Mouse (Mus musculus) MEL (cell line): ENCODE results near the gene Dnali1. TPM values are rescaled to one million over a fixed set of nuclear protein-coding genes. Genes with fewer than 3 reads are reported as not detected.
A peak's percentile ranks its signal among the peaks of the same experiment; 100 is the strongest.

Source experiments
- DNase-seq: peaks from one replicate; pipeline ENCODE4 v3.0.0; 2011; ENCODE audit warnings: low read depth, low spot score
- H3K27ac ChIP-seq: 2 replicates; pipeline ENCODE4 v1.5.1; 2012; ENCODE audit warnings: low read depth, mild to moderate bottlenecking, control low read depth, low read length, moderate library complexity; ENCODE audit not compliant: control insufficient read depth
- H3K27me3 ChIP-seq, 2 experiments: fragments of 150-350 bp in 1 of 2; sonication (generic) in 1 of 2; 2 replicates each; pipeline ENCODE4 v1.6.1; 2012; ENCODE audit warnings: low read length in 2 of 2, mild to moderate bottlenecking in 2 of 2, improper control_type of control experiment in 1 of 2, moderate library complexity in 1 of 2; ENCODE audit not compliant: insufficient read depth in 2 of 2, control insufficient read depth in 1 of 2
- H3K36me3 ChIP-seq, 2 experiments: 2 replicates each; pipeline ENCODE4 v1.6.1; 2012 to 2014; ENCODE audit warnings: low read length in 2 of 2, improper control_type of control experiment in 1 of 2, inconsistent platforms in 1 of 2, mild to moderate bottlenecking in 1 of 2; ENCODE audit not compliant: insufficient read depth in 2 of 2, control insufficient read depth in 1 of 2
- H3K4me1 ChIP-seq, 2 experiments: fragments of 150-350 bp in 1 of 2; sonication (generic) in 1 of 2; 2 replicates each; pipeline ENCODE4 v1.6.1; 2012; ENCODE audit warnings: low read length in 2 of 2, improper control_type of control experiment in 1 of 2, mild to moderate bottlenecking in 1 of 2; ENCODE audit not compliant: insufficient read depth in 2 of 2, control insufficient read depth in 1 of 2
- H3K4me3 ChIP-seq, 2 experiments: fragments of 150-350 bp in 1 of 2; sonication (generic) in 1 of 2; 2 replicates each; pipeline ENCODE4 v1.5.1; 2012; ENCODE audit warnings: low read depth in 2 of 2, low read length in 2 of 2, mild to moderate bottlenecking in 2 of 2, moderate library complexity in 2 of 2, control low read depth in 1 of 2, improper control_type of control experiment in 1 of 2; ENCODE audit not compliant: control insufficient read depth in 1 of 2, insufficient read depth in 1 of 2
- H3K79me2 ChIP-seq: 2 replicates; pipeline ENCODE4 v1.6.1; 2012; ENCODE audit warnings: mild to moderate bottlenecking, low read length, moderate library complexity; ENCODE audit not compliant: control insufficient read depth, poor library complexity, insufficient read depth
- H3K9ac ChIP-seq: 2 replicates; pipeline ENCODE4 v1.6.1; 2012; ENCODE audit warnings: low read depth, mild to moderate bottlenecking, control low read depth, low read length, moderate library complexity; ENCODE audit not compliant: control insufficient read depth, poor library complexity, severe bottlenecking
- H3K9me3 ChIP-seq: fragments of 150-350 bp; sonication (generic); replicated peaks from 2 replicates; pipeline ENCODE4 v1.6.1; 2012; ENCODE audit warnings: mild to moderate bottlenecking, low read length, improper control_type of control experiment, moderate library complexity; ENCODE audit not compliant: insufficient read depth
- BHLHE40 ChIP-seq: IDR thresholded peaks from 2 replicates; pipeline ENCODE4 v1.6.1; 2012; ENCODE audit warnings: low read depth, mild to moderate bottlenecking, inconsistent platforms, low read length, improper control_type of control experiment, borderline replicate concordance
- CHD1 ChIP-seq: IDR thresholded peaks from 2 replicates; pipeline ENCODE4 v1.6.1; 2012; ENCODE audit warnings: low read depth, mild to moderate bottlenecking, inconsistent platforms, low read length, improper control_type of control experiment
- CHD2 ChIP-seq: IDR thresholded peaks from 2 replicates; pipeline ENCODE4 v1.6.1; 2011; ENCODE audit warnings: low read length, improper control_type of control experiment
- CTCF ChIP-seq, 3 experiments: IDR thresholded peaks in 2 of 3; conservative IDR thresholded peaks in 1 of 3; 2 replicates each; pipeline ENCODE4 v1.5.1; 2011 to 2012; ENCODE audit warnings: low read length in 3 of 3, low read depth in 2 of 3, mild to moderate bottlenecking in 2 of 3, improper control_type of control experiment in 1 of 3, inconsistent platforms in 1 of 3, mixed read lengths in 1 of 3, moderate library complexity in 1 of 3; ENCODE audit not compliant: control insufficient read depth in 1 of 3, insufficient read depth in 1 of 3, poor library complexity in 1 of 3, severe bottlenecking in 1 of 3
- E2F4 ChIP-seq: IDR thresholded peaks from 2 replicates; pipeline ENCODE4 v1.6.1; 2011; ENCODE audit warnings: low read depth, low read length, improper control_type of control experiment, borderline replicate concordance
- ELF1 ChIP-seq: IDR thresholded peaks from 2 replicates; pipeline ENCODE4 v1.6.1; 2014; ENCODE audit warnings: low read depth, mild to moderate bottlenecking, inconsistent platforms, low read length, improper control_type of control experiment, moderate library complexity
- EP300 ChIP-seq, 2 experiments: IDR thresholded peaks; 2 replicates each; pipeline ENCODE4 v1.6.1; 2011; ENCODE audit warnings: improper control_type of control experiment in 2 of 2, low read length in 2 of 2, low read depth in 1 of 2, mild to moderate bottlenecking in 1 of 2
- ETS1 ChIP-seq: IDR thresholded peaks from 2 replicates; pipeline ENCODE4 v1.6.1; 2012; ENCODE audit warnings: low read depth, mild to moderate bottlenecking, inconsistent platforms, low read length, improper control_type of control experiment, moderate library complexity
- GABPA ChIP-seq: IDR thresholded peaks from 2 replicates; pipeline ENCODE4 v1.6.1; 2012; ENCODE audit warnings: low read depth, mild to moderate bottlenecking, inconsistent platforms, low read length, improper control_type of control experiment, moderate library complexity
- GATA1 ChIP-seq: IDR thresholded peaks from 2 replicates; pipeline ENCODE4 v1.6.1; 2011; ENCODE audit warnings: low read depth, low read length, improper control_type of control experiment
- HCFC1 ChIP-seq: IDR thresholded peaks from 2 replicates; pipeline ENCODE4 v1.6.1; 2012; ENCODE audit warnings: low read depth, mild to moderate bottlenecking, inconsistent platforms, low read length, improper control_type of control experiment, moderate library complexity
- JUND ChIP-seq: IDR thresholded peaks from 2 replicates; pipeline ENCODE4 v1.6.1; 2011; ENCODE audit warnings: low read depth, mild to moderate bottlenecking, improper control_type of control experiment, low read length
- KAT2A ChIP-seq: conservative IDR thresholded peaks from 2 replicates; pipeline ENCODE4 v1.6.1; 2012; ENCODE audit warnings: low read depth, low read length, improper control_type of control experiment, inconsistent platforms
- MAFK ChIP-seq: IDR thresholded peaks from 2 replicates; pipeline ENCODE4 v1.6.1; 2011; ENCODE audit warnings: low read depth, mild to moderate bottlenecking, low read length, improper control_type of control experiment, borderline replicate concordance
- MAX ChIP-seq: IDR thresholded peaks from 2 replicates; pipeline ENCODE4 v1.6.1; 2011; ENCODE audit warnings: low read length, improper control_type of control experiment
- MAZ ChIP-seq: IDR thresholded peaks from 2 replicates; pipeline ENCODE4 v1.6.1; 2012; ENCODE audit warnings: low read depth, mild to moderate bottlenecking, inconsistent platforms, low read length, improper control_type of control experiment
- MXI1 ChIP-seq: IDR thresholded peaks from 2 replicates; pipeline ENCODE4 v1.6.1; 2011; ENCODE audit warnings: mild to moderate bottlenecking, low read depth, low read length, improper control_type of control experiment
- NELFE ChIP-seq: IDR thresholded peaks from 2 replicates; pipeline ENCODE4 v1.6.1; 2011; ENCODE audit warnings: low read depth, low read length, improper control_type of control experiment
- NRF1 ChIP-seq: IDR thresholded peaks from 2 replicates; pipeline ENCODE4 v1.6.1; 2014; ENCODE audit warnings: low read depth, mild to moderate bottlenecking, inconsistent platforms, low read length, improper control_type of control experiment, moderate library complexity; ENCODE audit not compliant: poor library complexity, insufficient read depth, severe bottlenecking
- POLR2A ChIP-seq, 2 experiments: IDR thresholded peaks; 2 replicates each; pipeline ENCODE4 v1.6.1; 2011 to 2012; ENCODE audit warnings: low read length in 2 of 2, mild to moderate bottlenecking in 2 of 2, control low read depth in 1 of 2, improper control_type of control experiment in 1 of 2, low read depth in 1 of 2, moderate library complexity in 1 of 2; ENCODE audit not compliant: control insufficient read depth in 1 of 2, insufficient read depth in 1 of 2, poor library complexity in 1 of 2
- RAD21 ChIP-seq: IDR thresholded peaks from 2 replicates; pipeline ENCODE4 v1.6.1; 2011; ENCODE audit warnings: mild to moderate bottlenecking, low read depth, low read length, improper control_type of control experiment
- RCOR1 ChIP-seq: IDR thresholded peaks from 2 replicates; pipeline ENCODE4 v1.6.1; 2012; ENCODE audit warnings: low read depth, mild to moderate bottlenecking, inconsistent platforms, low read length, improper control_type of control experiment
- SIN3A ChIP-seq: IDR thresholded peaks from 2 replicates; pipeline ENCODE4 v1.6.1; 2012; ENCODE audit warnings: low read length, improper control_type of control experiment, inconsistent platforms
- TAL1 ChIP-seq: IDR thresholded peaks from 2 replicates; pipeline ENCODE4 v1.6.1; 2012; ENCODE audit warnings: mild to moderate bottlenecking, inconsistent platforms, low read length, moderate library complexity, mixed read lengths
- TBP ChIP-seq: IDR thresholded peaks from 2 replicates; pipeline ENCODE4 v1.8.0; 2011; ENCODE audit warnings: low read depth, low read length, improper control_type of control experiment
- TCF12 ChIP-seq: IDR thresholded peaks from 2 replicates; pipeline ENCODE4 v1.6.1; 2014; ENCODE audit warnings: low read depth, mild to moderate bottlenecking, inconsistent platforms, low read length, improper control_type of control experiment, moderate library complexity
- UBTF ChIP-seq: IDR thresholded peaks from 2 replicates; pipeline ENCODE4 v1.6.1; 2012; ENCODE audit warnings: low read depth, mild to moderate bottlenecking, inconsistent platforms, low read length, improper control_type of control experiment, moderate library complexity, borderline replicate concordance; ENCODE audit not compliant: insufficient read depth
- USF2 ChIP-seq, 2 experiments: IDR thresholded peaks; 2 replicates each; pipeline ENCODE4 v1.6.1; 2011 to 2012; ENCODE audit warnings: improper control_type of control experiment in 2 of 2, low read length in 2 of 2, borderline replicate concordance in 1 of 2, inconsistent platforms in 1 of 2, low read depth in 1 of 2, mild to moderate bottlenecking in 1 of 2; ENCODE audit not compliant: insufficient read depth in 1 of 2
- ZC3H11A ChIP-seq: IDR thresholded peaks from 2 replicates; pipeline ENCODE4 v1.6.1; 2012; ENCODE audit warnings: low read depth, mild to moderate bottlenecking, inconsistent platforms, low read length, improper control_type of control experiment
- ZKSCAN1 ChIP-seq: IDR thresholded peaks from 2 replicates; pipeline ENCODE4 v1.6.1; 2012; ENCODE audit warnings: low read depth, mild to moderate bottlenecking, inconsistent platforms, low read length, improper control_type of control experiment, moderate library complexity
- ZMIZ1 ChIP-seq: IDR thresholded peaks from 2 replicates; pipeline ENCODE4 v1.6.1; 2012; ENCODE audit warnings: low read depth, mild to moderate bottlenecking, inconsistent platforms, low read length, improper control_type of control experiment, moderate library complexity
- polyA plus RNA-seq, 2 experiments: library from polyadenylated mRNA; stranded (reverse) in 1 of 2; unstranded in 1 of 2; fragments of >175 nt in 1 of 2; fragments of >200 nt in 1 of 2; gene quantifications; 2 replicates each; pipeline versions ENCODE4 v1.2.1 to v1.2.4; 2012; ENCODE audit warnings: low replicate concordance in 2 of 2, low read depth in 1 of 2; ENCODE audit not compliant: insufficient read length in 2 of 2, insufficient read depth in 1 of 2, missing spikeins in 1 of 2
- total RNA-seq: library from RNA; depleted of rRNA; stranded (reverse); fragments of 300-350 nt; gene quantifications from 2 replicates; pipeline ENCODE4 v1.2.3, GENCODE M21; 2012

The Dnali1 gene
- total and polyA plus RNA-seq, 3 experiments, result 0.08 TPM; not detected in 2

DNA sequence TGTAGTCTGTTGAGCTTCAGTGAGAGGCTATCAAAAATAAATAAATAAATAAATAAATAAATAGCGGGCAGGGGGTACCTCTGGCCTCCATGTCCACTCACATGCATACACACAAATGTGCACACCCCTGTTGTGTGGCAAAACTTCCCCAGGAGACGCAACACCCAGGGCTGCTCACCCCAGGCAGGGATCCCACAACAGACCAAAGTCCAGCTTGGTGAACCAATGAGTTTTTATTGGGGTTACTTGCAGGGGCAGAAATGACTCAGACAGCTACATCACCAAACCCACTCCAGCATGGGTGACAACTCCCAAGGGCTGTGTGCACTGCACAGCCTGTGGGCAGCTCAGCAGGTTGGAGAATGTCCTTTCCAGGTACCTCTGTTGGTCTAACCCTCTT, 12.2 kb upstream of the Dnali1 start:
- TF ChIP-seq RCOR1 (no peak), ZMIZ1 (no peak), ETS1 (no peak), CHD2 (no peak), KAT2A (no peak), ELF1 (no peak), MAFK (no peak), MAX (no peak), HCFC1 (no peak), BHLHE40 (no peak), ZC3H11A (no peak), GABPA (no peak), TAL1 (no peak), POLR2A (IDR thresholded peaks at IDR 0.05; ENCODE audit: control insufficient read depth in 1 of 2, insufficient read depth in 1 of 2, low read depth in 1 of 2, low read length in 2 of 2, poor library complexity in 1 of 2) (no peak), E2F4 (no peak), MXI1 (no peak), MAZ (no peak), NELFE (no peak), TBP (no peak), CHD1 (no peak)
- TF ChIP-seq, all 39 proteins: peak for 0
- H3K9me3 ChIP-seq, result no peaks in the 10 kb centered on the region
- DNase-seq, result no peak
- H3K27ac ChIP-seq, result no peak overlapping the region
- H3K9ac ChIP-seq, result no peak overlapping the region
- peaks cover 0 to 16% of the 10 kb centered on the region in 2 experiments; a peak in 2 of 4 replicates for H3K36me3 ChIP-seq
- no peak overlapping the region for H3K4me3 ChIP-seq
- no peaks in the 10 kb centered on the region for H3K27me3 ChIP-seq
- H3K4me1 ChIP-seq, result no peaks in the 10 kb centered on the region
- H3K79me2 ChIP-seq, result no peaks in the 10 kb centered on the region

GRCm38 (mm10) chr4:125066490-125067370, 1.2 kb upstream of the Dnali1 start, which contains the start of gene Snip1:
Gene Snip1 (plus strand): TSS chr4:125066672.
- no peaks in the 10 kb centered on the region for H3K9me3 ChIP-seq
- peaks cover 9 to 15% of the 10 kb centered on the region in 2 experiments for H3K36me3 ChIP-seq
- peak within 1 kb of the TSS; percentile 80 for H3K9ac ChIP-seq
- peaks cover 0 to 15% of the 10 kb centered on the region in 2 experiments; a peak in 2 of 4 replicates for H3K4me1 ChIP-seq
- peak; percentile 96 for DNase-seq
- peak within 1 kb of the TSS; percentile 74 to 88 for H3K4me3 ChIP-seq
- H3K79me2 ChIP-seq, result peaks cover 23% of the 10 kb centered on the region
- peak within 1 kb of the TSS; percentile 41 for H3K27ac ChIP-seq
- H3K27me3 ChIP-seq, result no peaks in the 10 kb centered on the region
- TF ChIP-seq RCOR1 (no peak), EP300 (IDR thresholded peaks at IDR 0.05; ENCODE audit: low read depth in 1 of 2, low read length in 2 of 2) (no peak), TCF12 (peak; percentile 60), SIN3A (peak; percentile 95), MAZ (peak; percentile 94), USF2 (IDR thresholded peaks at IDR 0.05; ENCODE audit: borderline replicate concordance in 1 of 2, insufficient read depth in 1 of 2, low read depth in 1 of 2, low read length in 2 of 2) (no peak), ETS1 (peak; percentile 49; the same call in 1 of the 2 replicates), JUND (no peak), CTCF (IDR thresholded peaks at IDR 0.05 in 2 of 3, conservative IDR thresholded peaks at IDR 0.05 in 1 of 3; ENCODE audit: control insufficient read depth in 1 of 3, insufficient read depth in 1 of 3, low read depth in 2 of 3, low read length in 3 of 3, poor library complexity in 1 of 3, severe bottlenecking in 1 of 3) (no peak), UBTF (no peak), ZC3H11A (no peak), MAFK (no peak), NRF1 (peak; percentile 39), ZKSCAN1 (no peak), GATA1 (no peak), RAD21 (no peak)
